Mouse (Mus musculus): ENCODE results near the gene Pitpnm2. TPM values are rescaled to one million over a fixed set of nuclear protein-coding genes. Genes with fewer than 3 reads are reported as not detected.

Pitpnm2 gene
- total and polyA plus RNA-seq, 3 experiments, result 7.0 to 22.2 TPM; not detected in 1

DNA sequence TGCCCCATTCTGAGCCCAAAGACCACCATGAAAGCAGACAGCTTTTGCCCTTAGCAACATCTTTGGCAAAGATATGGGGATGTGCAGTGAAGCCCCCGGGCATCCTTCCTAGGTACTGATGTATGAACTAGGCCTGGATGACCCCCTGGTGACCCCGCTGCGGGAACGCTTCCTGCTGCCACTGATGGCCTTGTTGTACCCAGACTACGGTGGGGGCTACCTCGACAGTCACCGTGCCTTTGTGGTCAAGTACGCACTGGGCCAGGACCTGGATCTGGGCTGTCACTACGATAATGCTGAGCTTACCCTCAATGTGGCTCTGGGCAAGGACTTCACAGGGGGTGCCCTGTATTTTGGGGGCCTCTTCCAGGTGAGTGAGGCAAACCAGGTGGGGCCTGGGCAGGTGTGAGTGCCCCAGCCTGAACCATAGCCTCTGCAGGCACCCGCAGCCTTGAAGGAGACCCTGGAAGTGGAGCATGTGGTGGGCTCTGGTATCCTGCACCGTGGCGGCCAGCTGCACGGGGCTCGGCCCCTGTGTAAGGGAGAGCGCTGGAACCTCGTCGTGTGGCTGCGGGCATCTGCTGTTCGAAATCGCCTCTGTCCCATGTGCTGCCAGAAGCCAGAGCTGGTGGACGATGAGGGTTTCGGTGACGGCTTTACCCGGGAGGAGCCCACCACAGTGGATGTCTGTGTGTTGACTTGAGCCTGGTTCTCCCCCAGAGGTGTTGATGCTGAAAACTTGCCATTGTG is 135.1 kb downstream of the Pitpnm2 start:
- Histone ChIP-seq H3K27ac (ENCODE audit: control insufficient read depth, low read depth, low read length) (no peak overlapping the region), H3K36me3 (ENCODE audit: control insufficient read depth in 1 of 2, insufficient read depth in 2 of 2, low read length in 2 of 2) (peaks cover 2 to 4% of the 10 kb centered on the region in 2 experiments; a peak in 1 of 4 replicates), H3K9ac (ENCODE audit: control insufficient read depth, low read depth, low read length, poor library complexity, severe bottlenecking) (no peak overlapping the region), H3K9me3 (replicated peaks; ENCODE audit: insufficient read depth, low read length) (no peaks in the 10 kb centered on the region), H3K4me3 (ENCODE audit: control insufficient read depth in 1 of 2, insufficient read depth in 1 of 2, low read depth in 2 of 2, low read length in 2 of 2) (no peak overlapping the region), H3K4me1 (ENCODE audit: control insufficient read depth in 1 of 2, insufficient read depth in 2 of 2, low read length in 2 of 2) (peaks cover 0 to 15% of the 10 kb centered on the region in 2 experiments; a peak in 3 of 4 replicates), H3K27me3 (ENCODE audit: control insufficient read depth in 1 of 2, insufficient read depth in 2 of 2, low read length in 2 of 2) (no peaks in the 10 kb centered on the region), H3K79me2 (ENCODE audit: control insufficient read depth, insufficient read depth, low read length, poor library complexity) (peaks cover 48% of the 10 kb centered on the region)
- no peak for DNase-seq (ENCODE audit: low read depth, low spot score)
- no peak for TF ChIP-seq TBP (IDR thresholded peaks at IDR 0.05; ENCODE audit: low read depth, low read length)
- TF ChIP-seq UBTF (IDR thresholded peaks at IDR 0.05; ENCODE audit: borderline replicate concordance, insufficient read depth, low read depth, low read length), result no peak
- TF ChIP-seq E2F4 (IDR thresholded peaks at IDR 0.05; ENCODE audit: borderline replicate concordance, low read depth, low read length), result no peak
- no peak for TF ChIP-seq SIN3A (IDR thresholded peaks at IDR 0.05; ENCODE audit: low read length)
- no peak for TF ChIP-seq CTCF (IDR thresholded peaks at IDR 0.05 in 2 of 3, conservative IDR thresholded peaks at IDR 0.05 in 1 of 3; ENCODE audit: control insufficient read depth in 1 of 3, insufficient read depth in 1 of 3, low read depth in 2 of 3, low read length in 3 of 3, poor library complexity in 1 of 3, severe bottlenecking in 1 of 3)
- TF ChIP-seq POLR2AphosphoS2 (IDR thresholded peaks at IDR 0.05; ENCODE audit: low read length), result no peak
- TF ChIP-seq ETS1 (IDR thresholded peaks at IDR 0.05; ENCODE audit: low read depth, low read length), result no peak
- no peak for TF ChIP-seq GABPA (IDR thresholded peaks at IDR 0.05; ENCODE audit: low read depth, low read length)

DNA sequence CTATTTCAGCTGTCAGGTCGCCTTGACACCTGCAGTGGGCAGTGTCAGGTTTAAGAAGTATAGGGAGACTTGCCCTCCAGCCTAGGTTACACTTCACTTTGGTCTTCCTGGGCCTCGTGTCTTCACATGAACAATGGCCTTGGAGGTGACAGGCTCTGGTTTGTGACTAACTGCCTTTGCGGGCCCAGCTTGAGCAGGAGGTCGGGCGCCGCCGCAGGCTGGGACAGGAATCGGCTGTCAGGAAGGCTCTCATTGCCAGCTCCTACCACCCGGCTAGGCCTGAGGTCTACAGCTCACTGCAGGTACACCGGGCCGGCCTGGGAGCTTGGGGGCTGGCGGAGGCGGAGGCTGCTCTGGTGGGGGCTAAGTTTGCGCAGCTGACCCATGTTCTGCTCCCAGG is 136.5 kb downstream of the Pitpnm2 start:
- Histone ChIP-seq H3K36me3 (ENCODE audit: control insufficient read depth in 1 of 2, insufficient read depth in 2 of 2, low read length in 2 of 2) (0 out of 4 replicates have a peak, but pooled peaks cover 0 to 4% of the 10 kb centered on the region in 2 experiments), H3K27me3 (ENCODE audit: control insufficient read depth in 1 of 2, insufficient read depth in 2 of 2, low read length in 2 of 2) (no peaks in the 10 kb centered on the region), H3K27ac (ENCODE audit: control insufficient read depth, low read depth, low read length) (no peak overlapping the region), H3K79me2 (ENCODE audit: control insufficient read depth, insufficient read depth, low read length, poor library complexity) (peaks cover 48% of the 10 kb centered on the region), H3K4me1 (ENCODE audit: control insufficient read depth in 1 of 2, insufficient read depth in 2 of 2, low read length in 2 of 2) (peaks cover 0 to 15% of the 10 kb centered on the region in 2 experiments; a peak in 3 of 4 replicates), H3K9ac (ENCODE audit: control insufficient read depth, low read depth, low read length, poor library complexity, severe bottlenecking) (peak overlapping the region; percentile 83), H3K4me3 (ENCODE audit: control insufficient read depth in 1 of 2, insufficient read depth in 1 of 2, low read depth in 2 of 2, low read length in 2 of 2) (peak overlapping the region; percentile 71 to 77), H3K9me3 (replicated peaks; ENCODE audit: insufficient read depth, low read length) (no peaks in the 10 kb centered on the region)
- peak; percentile 23 for DNase-seq (ENCODE audit: low read depth, low spot score)
- TF ChIP-seq ETS1 (IDR thresholded peaks at IDR 0.05; ENCODE audit: low read depth, low read length) (no peak), ZKSCAN1 (IDR thresholded peaks at IDR 0.05; ENCODE audit: low read depth, low read length) (no peak), MAFK (IDR thresholded peaks at IDR 0.05; ENCODE audit: borderline replicate concordance, low read depth, low read length) (no peak), CHD2 (IDR thresholded peaks at IDR 0.05; ENCODE audit: low read length) (no peak), NELFE (IDR thresholded peaks at IDR 0.05; ENCODE audit: low read depth, low read length) (no peak), EP300 (IDR thresholded peaks at IDR 0.05; ENCODE audit: low read depth in 1 of 2, low read length in 2 of 2) (no peak), ZNF384 (IDR thresholded peaks at IDR 0.05; ENCODE audit: low read depth, low read length) (no peak), MYC (IDR thresholded peaks at IDR 0.05; ENCODE audit: low read depth, low read length) (no peak), USF2 (IDR thresholded peaks at IDR 0.05; ENCODE audit: borderline replicate concordance in 1 of 2, insufficient read depth in 1 of 2, low read depth in 1 of 2, low read length in 2 of 2) (no peak), POLR2A (IDR thresholded peaks at IDR 0.05; ENCODE audit: control insufficient read depth in 1 of 2, insufficient read depth in 1 of 2, low read depth in 1 of 2, low read length in 2 of 2, poor library complexity in 1 of 2) (no peak)

Data from MEL (cell line).